Mouse (Mus musculus) embryo, embryonic 11.5 days (tissue): Measurements from ENCODE around the gene Vwa5b2.

Experiments
- DNase-seq: peaks from one replicate; pipeline ENCODE4 v3.0.0-alpha.2; 2012; ENCODE audit warnings: low read depth, low spot score

Vwa5b2 gene

DNA sequence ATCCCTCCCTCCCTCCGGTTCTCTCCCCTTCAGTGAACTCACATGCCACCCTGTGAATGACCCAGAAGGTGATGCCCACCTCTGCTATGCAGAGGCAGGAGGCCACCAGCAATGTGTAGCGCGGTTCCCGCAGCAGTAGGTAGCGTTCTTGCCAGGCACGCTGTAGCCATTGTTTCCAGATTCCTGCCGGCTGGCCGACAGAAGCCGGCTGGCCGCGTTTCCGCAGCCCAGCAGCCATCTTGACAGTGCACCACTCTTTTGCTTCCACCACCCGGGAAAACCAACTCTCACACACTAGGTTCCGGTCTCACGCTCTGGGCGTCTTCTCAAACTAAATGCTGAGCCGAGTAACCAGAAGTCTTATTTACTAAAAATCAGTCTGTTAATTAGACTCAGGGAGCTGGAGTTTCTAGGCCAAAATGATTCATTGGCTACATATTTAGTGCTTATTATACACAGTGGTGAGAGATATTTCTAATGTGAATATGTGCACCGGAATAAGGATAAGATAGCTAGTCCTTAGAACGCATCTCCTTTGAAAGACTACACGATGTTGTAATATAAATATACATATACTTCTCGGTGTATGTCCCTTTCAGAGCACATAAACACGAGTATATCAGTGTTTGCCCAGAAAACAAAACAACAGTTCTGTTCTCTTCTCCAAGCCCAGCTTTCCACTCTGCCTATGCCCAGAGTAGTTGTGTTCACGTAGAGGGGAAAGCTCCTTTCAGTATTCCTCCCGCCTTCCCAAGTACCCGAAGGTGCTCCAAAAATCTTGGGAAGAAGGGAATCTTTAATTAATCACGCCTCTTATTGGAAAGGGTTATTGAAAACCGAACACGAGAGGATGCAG is 21.5 kb downstream of the Vwa5b2 start:
- DNase-seq = peak; percentile 75

DNA sequence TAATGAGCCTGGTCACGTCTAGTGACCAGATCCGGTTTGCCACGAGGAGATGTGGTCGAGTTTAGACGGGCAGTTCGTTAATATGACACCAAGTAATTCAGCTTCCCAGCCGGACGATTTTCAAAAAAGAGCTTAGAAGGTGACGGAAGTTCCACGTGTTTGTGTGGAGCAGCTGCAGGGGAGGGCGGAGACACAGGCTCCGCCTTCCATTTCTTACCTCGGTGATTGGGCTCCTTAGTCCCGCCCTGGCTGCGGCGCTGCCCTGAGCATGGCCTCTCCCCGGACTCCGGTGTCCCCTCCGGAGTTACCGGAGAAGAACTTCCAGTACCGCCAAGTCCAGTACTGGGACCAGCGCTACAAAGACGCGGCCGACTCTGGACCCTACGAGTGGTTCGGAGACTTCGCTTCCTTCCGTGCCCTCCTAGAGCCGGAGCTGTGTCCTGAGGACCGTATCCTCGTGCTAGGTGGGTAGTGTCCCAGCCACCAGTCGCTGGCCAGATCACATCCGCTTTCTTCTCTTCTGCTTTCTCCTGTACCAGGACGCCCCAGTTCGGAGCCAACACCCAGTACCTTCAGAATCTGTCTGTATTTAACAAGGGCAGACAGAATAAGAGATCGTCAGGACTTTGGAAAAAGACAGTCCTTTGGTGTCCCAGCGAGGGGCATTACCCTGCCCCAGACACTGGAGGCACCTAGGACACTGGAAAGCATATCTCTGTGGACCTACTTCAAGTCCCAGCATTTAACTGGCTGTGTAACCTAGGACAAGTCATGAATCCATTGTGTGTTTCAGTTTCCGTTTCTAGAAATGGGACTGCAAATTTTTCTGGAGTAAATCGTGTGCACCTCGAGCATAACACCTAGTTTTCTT is 22.3 kb downstream of the Vwa5b2 start, which contains the start of the genes Eef1akmt4, Gm49333 and Alg3:
TSS of gene Eef1akmt4 (plus strand) at position 237 of the 871 bp plus-strand sequence.
TSS of gene Gm49333 (plus strand) at position 254 of the 871 bp plus-strand sequence.
TSS of gene Alg3 (minus strand) at position 379 of the 871 bp plus-strand sequence.
- peak; percentile 80 for DNase-seq

DNA sequence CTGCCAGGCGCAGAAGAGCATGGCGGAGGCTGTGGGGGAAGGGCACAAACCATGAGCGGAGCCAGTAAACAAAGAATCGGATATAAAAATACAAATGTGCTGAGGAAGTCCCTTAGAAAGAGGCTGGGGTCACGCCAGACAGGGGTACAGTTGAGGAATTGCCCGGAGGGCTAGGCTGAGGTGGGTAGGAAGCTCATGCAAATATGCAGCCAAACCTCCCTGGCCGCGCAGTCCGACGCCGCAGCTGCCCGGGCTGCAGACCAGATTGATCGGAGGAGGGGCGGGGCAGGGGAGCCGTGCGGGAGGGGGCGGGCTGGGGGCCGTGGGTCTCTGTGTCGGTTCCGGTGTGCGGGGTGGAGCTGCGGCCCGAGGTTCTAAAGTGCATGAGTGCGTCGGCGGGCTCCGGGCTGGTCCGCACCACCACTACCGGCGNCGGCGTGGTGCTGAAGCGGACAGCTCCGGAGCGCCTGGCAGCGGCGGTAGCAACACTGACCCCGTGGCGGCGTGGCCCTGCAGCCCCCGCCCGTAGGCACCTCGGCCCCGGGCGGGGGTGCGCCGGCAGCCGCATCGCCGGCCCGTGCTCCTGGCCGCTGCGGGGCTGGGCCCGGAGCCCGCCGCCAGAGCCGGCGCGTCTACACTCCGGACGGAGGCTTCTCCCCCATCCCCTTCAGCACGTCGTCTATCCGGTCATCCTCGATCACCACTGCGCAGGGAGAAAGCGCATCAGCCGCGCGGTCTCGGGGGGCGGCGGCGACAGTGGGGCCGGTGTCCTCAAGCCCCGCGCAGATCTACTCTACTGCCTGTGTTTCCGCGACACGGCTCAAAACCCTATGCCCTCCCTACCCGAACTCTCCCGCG is 30.5 kb downstream of the Vwa5b2 start:
- peak; percentile 29 for DNase-seq

DNA sequence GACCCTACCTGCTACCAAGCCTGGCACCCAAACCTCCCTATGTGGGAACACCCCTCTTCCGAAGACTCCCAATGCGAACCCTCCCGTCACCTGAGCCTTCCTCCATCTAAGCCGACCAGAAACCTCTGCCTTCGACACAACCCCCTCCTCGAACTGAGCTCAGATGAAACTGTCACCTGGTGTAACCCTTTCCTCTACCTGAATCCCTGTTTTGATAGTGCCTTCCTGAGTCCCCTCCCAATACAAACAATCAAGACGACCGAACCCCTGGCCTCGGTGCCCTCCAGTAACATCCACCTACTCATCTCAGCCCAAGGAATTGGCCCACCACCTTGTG is 31.1 kb downstream of the Vwa5b2 start:
- DNase-seq = no peak

DNA sequence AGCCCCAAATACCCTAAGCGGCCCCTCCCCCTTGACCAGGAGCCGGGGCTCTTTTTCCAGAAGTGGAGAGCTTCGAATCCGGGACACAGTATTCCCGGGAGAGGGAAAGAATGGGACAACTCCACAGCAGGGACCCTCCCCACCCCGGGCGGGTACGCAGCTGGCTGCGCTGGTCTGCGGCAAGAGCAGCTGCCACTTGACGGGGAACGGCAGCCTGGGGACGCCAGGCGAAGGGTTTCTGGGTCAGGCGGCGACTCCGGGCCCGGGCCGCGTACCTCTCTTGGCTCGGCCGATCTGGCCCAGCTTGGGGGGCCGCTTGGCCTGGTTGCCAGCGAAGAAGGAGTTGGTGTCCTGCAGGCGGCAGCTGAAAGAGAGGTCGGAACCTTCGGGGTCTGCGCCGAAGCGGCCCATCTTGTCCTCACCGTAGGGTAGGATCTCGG is 31.5 kb downstream of the Vwa5b2 start:
- DNase-seq = no peak

DNA sequence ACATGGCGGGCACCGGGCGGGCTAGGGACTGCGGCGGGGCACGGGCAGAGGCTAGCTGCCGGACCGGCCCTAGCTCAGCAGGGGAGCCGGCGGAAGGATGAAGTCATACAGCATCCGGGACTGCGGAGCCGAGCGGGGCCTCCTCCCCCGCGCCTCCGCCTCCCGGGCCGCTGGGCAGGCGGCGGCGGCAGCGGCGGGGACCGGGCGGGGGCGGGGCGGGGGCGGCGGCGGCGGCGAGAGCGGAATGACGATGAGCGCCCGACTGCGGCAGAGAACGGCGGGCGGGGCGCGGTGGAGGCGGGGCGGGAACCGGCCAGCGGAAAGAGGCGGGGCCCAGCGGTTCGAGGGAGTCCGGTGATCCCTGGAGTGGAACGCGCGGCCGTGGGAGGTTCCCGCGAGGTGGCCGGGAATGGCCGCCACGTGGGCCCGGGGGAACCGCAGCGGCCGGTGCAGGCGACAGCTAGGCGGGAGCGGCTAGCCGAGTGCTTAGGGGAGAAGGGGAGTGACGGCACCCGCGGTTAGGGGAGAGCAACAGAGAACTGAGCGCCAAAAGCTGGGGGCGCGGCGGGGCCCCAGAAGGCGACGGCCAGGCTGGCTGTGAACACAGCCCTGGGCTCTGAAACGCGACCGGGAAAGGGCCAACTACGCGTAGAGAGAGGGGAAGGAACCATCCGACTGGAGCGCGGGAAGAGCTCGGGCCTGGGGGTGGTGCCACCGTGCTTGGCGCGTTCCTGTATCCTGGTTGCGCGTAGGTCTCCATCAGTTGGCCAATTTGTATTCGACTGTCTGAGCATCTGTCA is 32.1 kb downstream of the Vwa5b2 start, which contains the start of gene Camk2n2:
TSS of gene Camk2n2 (minus strand) at position 97 of the 800 bp plus-strand sequence.
- no peak for DNase-seq

DNA sequence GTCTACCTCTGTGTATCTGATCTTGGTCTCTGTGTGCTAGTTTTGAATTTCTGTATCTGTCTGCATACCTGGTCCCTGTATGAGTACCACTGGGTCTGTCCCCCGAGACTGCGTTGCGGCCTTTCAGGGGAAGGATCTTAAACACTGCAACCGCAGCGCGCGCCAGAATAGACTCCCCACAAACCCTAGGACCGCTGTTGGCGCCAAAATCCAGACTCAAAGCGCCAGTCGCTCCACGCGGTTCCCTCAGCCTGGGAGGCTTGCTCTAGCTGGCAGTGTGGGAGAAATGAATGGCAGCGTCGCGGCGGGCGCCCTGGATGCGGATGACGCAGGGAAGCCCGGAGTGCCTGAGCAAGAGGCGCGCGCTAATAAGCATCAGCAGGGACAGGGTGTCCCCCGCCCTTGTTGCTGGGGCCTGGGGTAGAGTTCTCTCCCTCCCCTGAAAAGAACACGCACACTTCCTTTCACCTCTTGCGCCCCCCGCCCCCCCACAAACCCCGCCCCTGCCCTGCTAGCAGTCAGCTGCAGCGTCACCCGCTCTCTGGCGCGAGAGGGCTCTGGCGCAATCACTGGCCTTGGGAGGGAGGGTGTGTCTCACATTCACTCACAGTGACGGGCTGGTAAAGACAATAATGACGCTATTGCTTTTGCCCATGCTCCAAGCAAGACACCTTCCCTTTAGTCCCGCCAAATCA is 32.9 kb downstream of the Vwa5b2 start:
- DNase-seq = peak; percentile 46

DNA sequence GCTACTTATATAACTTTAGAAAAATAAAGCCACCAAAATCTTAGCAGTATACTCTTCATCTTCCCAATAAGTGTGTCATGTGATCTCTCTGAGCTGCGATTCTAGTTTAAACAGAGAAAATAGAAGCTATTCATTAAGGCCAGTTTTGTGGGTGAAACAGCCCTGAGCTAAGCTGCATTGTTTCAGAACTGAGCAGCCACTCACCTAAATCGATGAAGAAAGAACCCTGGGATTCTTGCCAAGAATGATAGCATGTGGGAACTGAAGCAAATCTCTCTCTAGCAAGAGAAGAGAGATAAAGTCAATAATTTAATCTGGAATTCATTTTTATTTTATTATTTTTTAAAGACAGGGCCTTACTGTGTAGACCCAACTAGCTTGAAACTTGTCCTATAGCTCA is 33.9 kb downstream of the Vwa5b2 start:
- no peak for DNase-seq

DNA sequence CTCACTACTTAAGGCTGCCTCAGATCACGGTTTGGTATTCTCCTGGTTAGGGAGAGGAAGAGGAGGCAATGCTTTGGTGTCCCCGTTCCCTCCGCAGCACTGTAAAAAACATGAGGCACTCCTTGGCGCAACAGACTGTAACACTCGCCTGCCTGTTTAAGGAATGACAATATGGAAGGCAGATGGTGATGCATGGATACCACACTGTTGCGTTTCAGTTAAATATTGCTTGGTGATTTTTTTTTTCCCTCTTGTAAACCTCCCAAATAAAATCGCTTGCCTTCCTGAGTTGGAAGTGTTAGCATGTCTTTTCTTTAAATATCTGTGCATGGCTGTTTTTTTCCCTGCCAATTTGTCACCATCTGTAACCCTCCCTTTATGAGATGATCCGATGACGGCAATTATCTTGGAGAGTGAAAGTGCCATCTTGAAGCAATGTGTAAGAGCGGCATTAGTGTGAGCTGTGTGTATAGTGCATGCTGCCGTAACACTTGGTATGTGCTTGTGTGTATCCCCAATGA is 39.7 kb downstream of the Vwa5b2 start:
- no peak for DNase-seq

DNA sequence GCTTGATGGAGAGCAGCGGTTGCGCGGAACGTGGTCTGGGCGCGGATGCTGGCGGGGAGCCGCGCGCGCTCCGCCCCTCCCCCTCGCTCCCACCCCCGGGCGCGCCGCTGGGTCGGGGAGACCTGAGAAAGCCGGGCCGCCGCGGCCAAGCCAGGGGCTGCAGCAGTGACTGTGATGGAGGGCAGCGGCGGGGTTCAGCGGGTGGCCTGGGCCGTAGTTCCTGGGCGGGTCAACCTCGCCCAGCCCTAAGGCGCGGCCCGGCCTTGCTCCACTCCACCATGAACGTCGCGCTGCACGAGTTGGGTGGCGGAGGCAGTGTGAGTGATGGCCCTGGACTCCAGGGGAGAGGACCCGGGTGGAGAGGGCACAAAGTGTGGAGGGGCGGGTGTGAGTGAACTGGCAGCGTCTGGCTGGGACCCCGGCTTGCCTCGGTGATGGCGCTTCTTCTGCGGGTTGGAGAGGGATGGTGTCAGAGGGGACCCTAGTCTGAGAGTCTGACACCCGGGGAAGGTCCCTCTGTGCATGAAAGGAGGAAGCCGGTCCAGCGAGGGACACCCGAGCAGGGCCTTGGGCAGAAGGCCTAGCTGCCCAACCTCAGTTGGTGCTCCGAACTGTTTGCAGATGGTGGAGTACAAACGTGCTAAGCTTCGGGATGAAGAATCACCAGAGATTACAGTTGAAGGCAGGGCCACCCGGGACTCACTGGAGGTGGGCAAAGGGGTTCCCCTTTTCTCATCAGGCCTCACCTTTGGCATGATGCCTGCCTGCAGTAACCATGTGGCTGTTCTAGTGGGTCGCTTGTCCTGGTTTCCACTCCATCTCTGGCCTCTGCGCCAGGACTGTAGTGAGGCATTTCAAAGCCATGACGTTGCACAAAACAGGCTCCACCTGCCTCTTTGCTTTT is 40.7 kb downstream of the Vwa5b2 start, which contains the start of gene Ece2:
TSS of gene Ece2 (plus strand) at position 98 of the 904 bp plus-strand sequence.
- DNase-seq = no peak

DNA sequence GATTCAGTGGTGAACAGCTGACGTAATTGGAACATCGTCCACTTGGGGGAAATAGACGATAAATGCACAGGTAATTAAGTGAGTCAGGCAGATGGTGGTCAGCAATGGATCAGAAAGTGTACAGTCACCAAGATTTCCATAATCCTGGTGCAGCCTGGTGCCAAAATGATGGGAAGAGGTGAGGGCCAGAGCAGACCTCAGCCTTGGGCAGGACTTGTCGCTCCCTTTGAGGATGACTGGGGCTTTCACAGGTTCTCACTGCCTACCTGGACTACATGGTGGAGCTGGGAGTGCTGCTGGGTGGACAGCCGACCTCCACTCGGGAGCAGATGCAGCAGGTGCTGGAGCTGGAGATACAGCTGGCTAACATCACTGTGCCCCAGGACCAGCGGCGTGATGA is 48.1 kb downstream of the Vwa5b2 start:
- DNase-seq = no peak

DNA sequence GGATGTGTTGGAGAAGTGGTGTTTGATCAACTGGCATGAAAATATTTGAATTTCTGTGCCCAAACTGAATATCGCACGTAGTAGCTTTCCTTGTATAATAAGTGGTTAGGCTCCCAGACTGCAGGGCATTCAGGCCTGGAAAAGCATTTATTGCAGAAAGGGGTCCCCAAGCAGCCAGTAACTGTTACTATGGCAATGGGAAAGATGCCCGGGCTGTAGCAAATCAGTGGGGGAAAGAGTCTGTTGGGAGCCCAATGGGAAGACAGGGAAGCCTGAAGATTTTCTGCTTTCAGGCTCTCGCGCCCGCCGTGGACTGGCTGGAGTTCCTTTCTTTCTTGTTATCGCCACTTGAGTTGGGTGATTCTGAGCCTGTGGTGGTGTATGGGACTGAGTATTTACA is 49.1 kb downstream of the Vwa5b2 start:
- DNase-seq = no peak

DNA sequence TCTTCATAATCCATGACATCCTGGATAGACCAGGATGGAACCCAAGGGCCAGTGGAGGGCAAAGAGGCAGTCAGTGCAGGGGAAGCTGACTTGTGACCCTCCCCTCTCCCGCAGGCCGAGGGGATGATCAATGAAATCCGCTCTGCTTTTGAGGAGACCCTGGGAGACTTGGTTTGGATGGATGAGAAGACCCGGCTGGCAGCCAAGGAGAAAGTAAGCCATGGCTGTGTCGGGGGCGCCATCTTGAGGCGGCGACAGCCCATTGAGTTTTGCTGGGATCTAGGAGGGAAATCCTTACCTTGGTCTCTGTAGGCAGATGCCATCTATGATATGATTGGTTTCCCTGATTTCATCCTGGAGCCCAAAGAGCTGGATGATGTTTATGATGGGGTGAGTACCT is 52.9 kb downstream of the Vwa5b2 start:
- peak; percentile 46 for DNase-seq

DNA sequence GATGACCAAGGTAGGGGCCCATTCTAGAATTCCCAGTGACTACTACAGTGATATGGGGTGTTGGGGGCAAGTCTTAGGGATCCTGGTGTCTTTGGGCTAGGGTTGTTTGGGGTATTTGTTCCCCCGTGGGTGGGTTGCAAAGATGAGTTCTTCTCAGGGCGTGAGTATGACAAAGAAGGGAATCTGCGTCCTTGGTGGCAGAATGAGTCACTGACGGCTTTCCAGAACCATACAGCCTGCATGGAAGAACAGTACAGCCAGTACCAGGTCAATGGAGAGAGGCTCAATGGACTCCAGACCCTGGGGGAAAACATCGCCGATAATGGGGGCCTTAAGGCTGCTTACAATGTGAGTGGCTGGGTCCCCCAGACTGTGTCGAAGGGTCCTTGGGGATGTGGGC is 54.6 kb downstream of the Vwa5b2 start:
- no peak for DNase-seq

DNA sequence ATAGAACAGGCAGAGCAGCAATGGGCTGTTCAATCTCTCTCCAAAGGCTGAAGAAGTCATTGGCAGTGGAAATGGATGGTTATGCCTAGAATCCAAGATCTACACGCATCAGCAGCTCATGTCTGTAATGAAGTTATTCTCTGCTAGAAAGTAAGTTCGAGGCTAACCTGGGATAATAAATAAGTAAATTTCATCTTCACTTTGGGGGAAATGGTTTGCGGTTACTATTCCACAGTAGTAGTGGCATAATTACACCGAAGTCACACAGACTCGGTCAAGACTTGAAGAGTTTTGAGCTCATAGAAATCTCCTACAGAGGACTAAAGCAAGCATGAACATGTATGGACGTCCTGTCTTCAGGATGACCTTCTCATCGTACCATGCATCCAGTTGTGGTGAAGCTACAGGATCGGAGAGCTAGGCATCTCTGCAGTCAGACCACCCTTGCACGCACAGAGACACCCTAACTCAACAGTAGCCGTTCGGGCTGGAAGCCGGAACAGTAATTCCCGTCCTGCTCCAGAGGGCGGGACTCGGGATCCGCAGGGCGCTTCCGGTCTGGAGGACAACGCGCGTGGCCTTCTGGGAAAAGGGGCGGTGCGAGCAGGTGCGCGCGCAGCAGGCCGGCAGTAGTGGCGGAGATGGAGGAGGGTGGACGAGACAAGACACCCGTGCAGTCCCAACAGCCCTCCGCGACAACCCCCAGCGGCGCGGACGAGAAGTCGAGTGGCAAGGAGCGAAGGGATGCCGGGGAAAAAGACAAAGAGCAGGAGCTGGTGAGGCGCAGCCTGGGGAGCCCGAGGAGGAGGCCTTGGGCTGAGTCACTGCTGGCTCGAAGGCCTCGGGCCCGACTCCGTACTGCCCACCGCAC is 62.0 kb downstream of the Vwa5b2 start, which contains the start of gene Psmd2:
TSS of gene Psmd2 (plus strand) at position 577 of the 871 bp plus-strand sequence.
- DNase-seq = peak; percentile 93

DNA sequence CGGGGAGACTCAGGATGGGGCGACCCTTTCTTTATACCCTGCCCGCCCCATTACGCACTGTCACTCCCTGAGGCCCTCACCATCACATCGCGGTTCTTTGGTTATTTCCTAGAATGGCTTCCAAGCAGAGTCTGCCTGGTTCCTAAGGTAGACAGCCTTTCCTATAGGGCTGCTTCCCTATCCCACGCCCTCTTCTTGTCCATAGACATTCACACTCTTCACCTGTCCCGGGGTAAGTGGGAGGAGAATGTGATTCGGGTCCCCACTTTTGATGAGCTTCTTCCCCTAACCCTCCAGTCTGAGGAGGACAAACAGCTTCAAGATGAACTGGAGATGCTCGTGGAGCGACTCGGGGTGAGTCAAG is 62.7 kb downstream of the Vwa5b2 start:
- no peak for DNase-seq

DNA sequence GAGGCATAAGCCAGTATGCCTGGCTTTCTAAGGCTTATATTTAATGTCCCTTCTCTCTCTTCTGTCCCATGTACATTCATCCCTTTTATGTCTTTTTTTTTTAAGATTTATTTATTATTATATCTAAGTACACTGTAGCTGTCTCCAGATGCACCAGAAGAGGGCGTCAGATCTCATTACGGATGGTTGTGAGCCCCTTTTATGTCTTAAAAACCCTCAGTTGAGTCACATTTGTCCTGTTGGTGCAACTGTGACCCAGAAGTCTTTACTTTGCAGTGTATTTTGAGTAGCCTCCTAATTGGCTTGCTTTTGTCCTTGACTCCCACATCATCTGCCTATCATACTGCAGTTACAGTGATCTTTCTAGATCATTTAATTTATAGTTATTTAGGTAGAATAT is 64.0 kb downstream of the Vwa5b2 start:
- DNase-seq = no peak
